Mouse (Mus musculus): ENCODE data around the gene Unc13d. TPM values are rescaled to one million over a fixed set of nuclear protein-coding genes. Genes with fewer than 3 reads are reported as not detected.
"Not testable (repeated sequence)": the region's sequence is repeated elsewhere in the genome, so short reads cannot be mapped to it uniquely, and the experiment has no call there.

The Unc13d gene
- polyA plus RNA-seq, 1 experiment, result 9.1 TPM

DNA sequence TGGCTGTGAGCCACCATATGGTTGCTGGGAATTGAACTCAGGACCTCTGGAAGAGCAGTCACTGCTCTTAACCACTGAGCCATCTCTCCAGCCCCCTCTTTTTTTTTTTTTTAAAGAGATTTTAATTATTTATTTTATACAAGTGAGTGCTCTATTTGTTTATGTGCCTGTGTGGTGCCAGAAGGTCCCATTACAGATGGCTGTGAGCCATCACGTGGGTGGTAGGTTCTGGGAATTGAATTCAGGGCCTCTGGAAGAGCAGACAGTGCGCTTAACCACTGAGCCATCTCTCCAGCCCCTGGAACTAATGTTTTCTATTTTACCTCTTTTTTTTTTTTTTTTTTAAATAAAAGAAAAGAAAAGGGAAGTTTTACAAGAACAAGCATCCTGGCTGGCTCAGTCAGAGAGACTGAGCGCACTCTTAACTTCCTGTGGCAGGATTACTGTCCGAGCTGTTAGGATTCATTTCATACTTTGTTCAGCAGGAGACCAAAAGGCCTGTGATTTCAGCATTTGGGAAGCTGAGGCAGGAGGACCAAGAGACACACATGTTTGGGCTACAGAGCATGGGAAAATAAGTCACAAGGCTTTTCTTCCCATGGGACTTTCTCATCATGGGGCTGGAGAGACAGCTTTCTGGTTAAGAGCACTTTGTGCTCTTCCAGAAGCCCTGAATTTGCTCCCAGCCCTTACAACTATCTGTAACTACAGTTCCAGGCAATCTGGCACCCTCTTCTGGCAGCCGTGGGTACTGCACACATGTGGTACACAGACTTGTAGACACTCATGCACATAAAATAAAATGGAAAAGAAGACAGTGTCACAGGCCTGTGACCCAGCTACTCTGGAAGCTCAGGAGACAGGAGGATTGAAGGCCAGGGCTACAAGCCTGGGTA is 18.7 kb upstream of the Unc13d start:
- Histone ChIP-seq H3K79me2 (ENCODE audit: control insufficient read depth, insufficient read depth) (no peaks in the 10 kb centered on the region), H3ac (ENCODE audit: control insufficient read depth, insufficient read length) (no peak overlapping the region), H3K27me3 (ENCODE audit: control insufficient read depth, insufficient read depth, insufficient read length) (no peaks in the 10 kb centered on the region), H3K4me2 (ENCODE audit: low read depth) (no peak overlapping the region), H3K4me3 (no peak overlapping the region), H3K36me3 (ENCODE audit: control insufficient read depth, insufficient read depth) (no peaks in the 10 kb centered on the region)
- TF ChIP-seq MAX (IDR thresholded peaks at IDR 0.05; ENCODE audit: low read depth) (no peak), POLR2AphosphoS2 (IDR thresholded peaks at IDR 0.05; ENCODE audit: insufficient read length, low read depth) (no peak), TCF12 (IDR thresholded peaks at IDR 0.05; ENCODE audit: insufficient read depth, poor library complexity, severe bottlenecking) (no peak), E2F4 (IDR thresholded peaks at IDR 0.05; ENCODE audit: insufficient read depth) (no peak), SRF (IDR thresholded peaks at IDR 0.05; ENCODE audit: control insufficient read depth, insufficient read length, low read depth) (no peak), TCF3 (IDR thresholded peaks at IDR 0.05; ENCODE audit: insufficient read length, low read depth) (no peak), MYOD1 (IDR thresholded peaks at IDR 0.05; ENCODE audit: control insufficient read depth in 1 of 3, insufficient read length in 2 of 3, low read depth in 2 of 3) (no peak), USF1 (IDR thresholded peaks at IDR 0.05; ENCODE audit: low read depth) (no peak), MYOG (IDR thresholded peaks at IDR 0.05; ENCODE audit: control insufficient read depth in 1 of 3, insufficient read depth in 1 of 3, insufficient read length in 2 of 3, low read depth in 2 of 3) (no peak)

DNA sequence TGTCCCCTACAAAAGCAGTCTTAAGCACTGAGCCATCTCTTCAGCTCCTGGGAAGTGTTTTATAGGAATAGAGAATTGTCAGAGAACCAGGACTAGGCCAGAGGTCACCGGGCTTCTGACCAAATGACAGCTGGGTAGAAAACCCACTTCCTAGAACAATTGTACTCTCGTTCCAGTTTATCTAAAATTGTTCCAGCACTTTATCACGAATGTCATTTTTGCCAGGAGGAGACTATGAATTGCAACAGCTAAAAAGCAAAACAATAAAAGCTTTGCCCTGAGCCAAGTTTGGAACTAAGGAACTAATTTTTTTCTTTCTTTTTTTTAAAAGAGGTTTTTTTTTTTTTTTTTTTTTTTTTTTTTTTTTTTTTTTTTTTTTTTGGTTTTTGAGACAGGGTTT is 17.8 kb upstream of the Unc13d start:
- Histone ChIP-seq H3K4me3 (no peak overlapping the region), H3K79me2 (ENCODE audit: control insufficient read depth, insufficient read depth) (no peaks in the 10 kb centered on the region), H3K4me2 (ENCODE audit: low read depth) (no peak overlapping the region), H3K27me3 (ENCODE audit: control insufficient read depth, insufficient read depth, insufficient read length) (no peaks in the 10 kb centered on the region), H3K36me3 (ENCODE audit: control insufficient read depth, insufficient read depth) (no peaks in the 10 kb centered on the region), H3ac (ENCODE audit: control insufficient read depth, insufficient read length) (no peak overlapping the region)
- TF ChIP-seq MYOD1 (IDR thresholded peaks at IDR 0.05; ENCODE audit: control insufficient read depth in 1 of 3, insufficient read length in 2 of 3, low read depth in 2 of 3), result peak in 1 of 3 experiments; percentile 16
- TF ChIP-seq MYOG (IDR thresholded peaks at IDR 0.05; ENCODE audit: control insufficient read depth in 1 of 3, insufficient read depth in 1 of 3, insufficient read length in 2 of 3, low read depth in 2 of 3), result no peak

DNA sequence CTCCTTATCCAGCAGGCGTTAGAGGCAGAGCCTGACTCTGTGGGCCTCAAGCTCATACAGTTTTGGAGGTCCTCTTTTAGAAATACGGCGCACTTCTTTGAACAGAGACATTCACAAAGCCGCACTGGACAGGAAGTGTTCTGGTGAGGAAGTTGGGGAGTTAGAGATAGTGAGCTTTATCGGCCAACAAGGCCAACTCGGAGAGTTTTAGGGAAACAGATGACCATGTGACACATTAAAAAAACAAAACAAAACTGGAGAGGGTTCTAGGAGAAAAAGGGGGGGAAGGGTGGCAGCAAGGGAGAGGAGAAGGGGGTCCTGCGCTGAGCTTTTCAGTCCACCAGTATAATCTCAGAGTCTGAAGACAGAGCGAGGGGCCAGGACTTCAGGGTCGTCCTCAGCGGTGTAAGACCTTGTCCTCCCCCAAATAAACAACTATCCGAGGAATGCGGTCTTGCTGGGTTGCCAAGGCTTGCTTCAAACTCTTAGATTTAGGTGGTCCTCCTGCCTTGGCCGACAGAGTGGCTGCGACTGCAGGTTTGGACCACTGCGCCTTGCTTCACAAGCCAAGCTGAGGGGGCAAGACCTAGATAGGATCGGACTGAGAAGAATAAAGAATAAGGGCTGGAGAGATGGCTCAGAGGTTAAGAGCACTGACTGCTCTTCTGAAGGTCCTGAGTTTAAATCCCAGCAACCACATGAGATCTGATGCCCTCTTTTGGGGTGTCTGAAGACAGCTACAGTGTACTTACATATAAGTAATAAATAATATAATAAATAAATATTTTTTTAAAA is 16.2 kb upstream of the Unc13d start:
- no peak overlapping the region for H3K4me3 ChIP-seq
- no peaks in the 10 kb centered on the region for H3K27me3 ChIP-seq (ENCODE audit: control insufficient read depth, insufficient read depth, insufficient read length)
- no peak overlapping the region for H3ac ChIP-seq (ENCODE audit: control insufficient read depth, insufficient read length)
- H3K79me2 ChIP-seq (ENCODE audit: control insufficient read depth, insufficient read depth), result no peaks in the 10 kb centered on the region
- H3K4me2 ChIP-seq (ENCODE audit: low read depth), result no peak overlapping the region
- TF ChIP-seq CEBPB (IDR thresholded peaks at IDR 0.05; ENCODE audit: insufficient read depth, poor library complexity, severe bottlenecking) (no peak), TCF12 (IDR thresholded peaks at IDR 0.05; ENCODE audit: insufficient read depth, poor library complexity, severe bottlenecking) (no peak), E2F4 (IDR thresholded peaks at IDR 0.05; ENCODE audit: insufficient read depth) (no peak), MYOG (IDR thresholded peaks at IDR 0.05; ENCODE audit: control insufficient read depth in 1 of 3, insufficient read depth in 1 of 3, insufficient read length in 2 of 3, low read depth in 2 of 3) (no peak), TCF3 (IDR thresholded peaks at IDR 0.05; ENCODE audit: insufficient read length, low read depth) (no peak), SRF (IDR thresholded peaks at IDR 0.05; ENCODE audit: control insufficient read depth, insufficient read length, low read depth) (no peak), MYOD1 (IDR thresholded peaks at IDR 0.05; ENCODE audit: control insufficient read depth in 1 of 3, insufficient read length in 2 of 3, low read depth in 2 of 3) (no peak), REST (IDR thresholded peaks at IDR 0.05; ENCODE audit: insufficient read depth, insufficient read length) (no peak), POLR2AphosphoS2 (IDR thresholded peaks at IDR 0.05; ENCODE audit: insufficient read length, low read depth) (no peak)
- H3K36me3 ChIP-seq (ENCODE audit: control insufficient read depth, insufficient read depth), result no peaks in the 10 kb centered on the region

DNA sequence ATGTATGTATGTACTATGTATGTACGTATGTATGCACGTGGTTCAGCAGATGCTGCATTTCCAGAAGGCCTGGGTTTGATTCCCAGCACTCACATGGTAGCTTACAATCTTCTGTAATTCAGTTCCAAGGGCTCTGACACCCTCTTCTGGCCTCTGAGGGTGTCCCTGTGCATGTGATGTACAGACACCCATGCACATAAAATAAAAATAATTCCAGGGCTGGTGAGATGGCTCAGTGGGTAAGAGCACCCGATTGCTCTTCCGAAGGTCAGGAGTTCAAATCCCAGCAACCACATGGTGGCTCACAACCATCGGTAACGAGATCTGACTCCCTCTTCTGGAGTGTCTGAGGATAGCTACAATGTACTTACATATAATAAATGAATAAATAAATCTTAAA is 15.2 kb upstream of the Unc13d start:
- not testable (repeated sequence) for H3K36me3 ChIP-seq (ENCODE audit: control insufficient read depth, insufficient read depth); H3K4me3 ChIP-seq; H3ac ChIP-seq (ENCODE audit: control insufficient read depth, insufficient read length); H3K4me2 ChIP-seq (ENCODE audit: low read depth); H3K79me2 ChIP-seq (ENCODE audit: control insufficient read depth, insufficient read depth); H3K27me3 ChIP-seq (ENCODE audit: control insufficient read depth, insufficient read depth, insufficient read length)

DNA sequence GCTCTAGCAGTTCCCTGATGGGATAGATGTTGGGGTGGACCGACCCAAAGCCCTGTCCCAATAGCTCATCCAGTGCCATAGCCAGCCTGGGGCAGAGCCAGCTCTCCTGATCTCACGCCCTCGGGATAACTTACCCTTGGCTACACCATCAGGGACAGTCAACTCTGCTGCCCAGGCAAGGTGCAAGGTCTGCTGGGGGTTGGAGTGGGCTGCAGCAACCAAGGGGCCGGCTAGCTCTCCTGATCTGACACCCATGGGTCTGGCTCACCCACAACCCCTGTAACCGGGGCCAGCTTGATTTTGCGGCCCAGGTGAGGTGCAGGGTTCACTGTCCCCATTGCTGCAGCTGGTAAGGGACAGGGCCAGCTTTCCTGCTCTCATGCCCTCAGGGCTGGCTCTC is 13.8 kb upstream of the Unc13d start:
- TF ChIP-seq REST (IDR thresholded peaks at IDR 0.05; ENCODE audit: insufficient read depth, insufficient read length) (no peak), TCF12 (IDR thresholded peaks at IDR 0.05; ENCODE audit: insufficient read depth, poor library complexity, severe bottlenecking) (no peak), CEBPB (IDR thresholded peaks at IDR 0.05; ENCODE audit: insufficient read depth, poor library complexity, severe bottlenecking) (no peak), SRF (IDR thresholded peaks at IDR 0.05; ENCODE audit: control insufficient read depth, insufficient read length, low read depth) (no peak), POLR2AphosphoS2 (IDR thresholded peaks at IDR 0.05; ENCODE audit: insufficient read length, low read depth) (no peak), USF1 (IDR thresholded peaks at IDR 0.05; ENCODE audit: low read depth) (no peak), E2F4 (IDR thresholded peaks at IDR 0.05; ENCODE audit: insufficient read depth) (no peak), TCF3 (IDR thresholded peaks at IDR 0.05; ENCODE audit: insufficient read length, low read depth) (no peak), MYOD1 (IDR thresholded peaks at IDR 0.05; ENCODE audit: control insufficient read depth in 1 of 3, insufficient read length in 2 of 3, low read depth in 2 of 3) (no peak), MYOG (IDR thresholded peaks at IDR 0.05; ENCODE audit: control insufficient read depth in 1 of 3, insufficient read depth in 1 of 3, insufficient read length in 2 of 3, low read depth in 2 of 3) (no peak)
- Histone ChIP-seq H3K4me3 (no peak overlapping the region), H3K4me2 (ENCODE audit: low read depth) (no peak overlapping the region), H3ac (ENCODE audit: control insufficient read depth, insufficient read length) (no peak overlapping the region), H3K36me3 (ENCODE audit: control insufficient read depth, insufficient read depth) (no peaks in the 10 kb centered on the region), H3K27me3 (ENCODE audit: control insufficient read depth, insufficient read depth, insufficient read length) (no peaks in the 10 kb centered on the region), H3K79me2 (ENCODE audit: control insufficient read depth, insufficient read depth) (no peaks in the 10 kb centered on the region)
